Comparison of ENCODE assay signal across 13 mouse cellular contexts in genomic region chr3:108083161-108083560, GRCm38 (mm10). TPM values are rescaled to one million over a fixed set of nuclear protein-coding genes. Genes with fewer than 3 reads are reported as not detected.
A peak's percentile ranks its signal among the peaks of the same experiment; 100 is the strongest.
DNase-seq lines count a peak whose midpoint lies in the region; ATAC-seq and TF ChIP-seq lines count a peak whose summit lies in the region.
"Had no signal": no experiment of that assay in that cellular context is flagged by ENCODE, and none has a peak within 500 bp of the region (broad histone marks: within the 10 kb centered on the region; RNA-seq: fewer than 3 reads in every experiment).

No protein-coding gene starts in this region.

- no peak overlapping the region for H3K9ac ChIP-seq in forebrain, embryonic 12.5 days
- H3K9ac ChIP-seq in forebrain, embryonic 11.5 days (ENCODE audit: low read length) = no peak overlapping the region
- H3K9ac ChIP-seq in kidney, embryonic 14.5 days (ENCODE audit: low read depth, low read length) = peak overlapping the region; percentile 14; the same call in 1 of the 2 replicates
- H3K9ac ChIP-seq in MEL (ENCODE audit: control insufficient read depth, low read depth, low read length, poor library complexity, severe bottlenecking) = peak overlapping the region; percentile 55
- peak overlapping the region; percentile 51 for H3K9ac ChIP-seq in liver, embryonic 14.5 days (replicated peaks)
- H3K9ac ChIP-seq: limb, embryonic 15.5 days had no signal

- TF ChIP-seq RAD21 in MEL (IDR thresholded peaks at IDR 0.05; ENCODE audit: low read depth, low read length) = no peak

- ATAC-seq in forebrain, embryonic 12.5 days (ENCODE audit: low FRiP score) = no peak
- no peak for ATAC-seq in forebrain, embryonic 11.5 days (replicated peaks; ENCODE audit: low FRiP score)
- ATAC-seq in kidney, embryonic 14.5 days (ENCODE audit: low FRiP score, low TSS enrichment) = no peak
- ATAC-seq in liver, embryonic 14.5 days (ENCODE audit: insufficient read depth) = no peak

- no peaks in the 10 kb centered on the region for H3K9me3 ChIP-seq in forebrain, embryonic 12.5 days
- H3K9me3 ChIP-seq in forebrain, embryonic 11.5 days (ENCODE audit: control insufficient read depth, low read length) = no peaks in the 10 kb centered on the region
- H3K9me3 ChIP-seq in kidney, embryonic 14.5 days (ENCODE audit: control insufficient read depth, low read length) = no peaks in the 10 kb centered on the region
- no peaks in the 10 kb centered on the region for H3K9me3 ChIP-seq in MEL (replicated peaks; ENCODE audit: insufficient read depth, low read length)
- no peaks in the 10 kb centered on the region for H3K9me3 ChIP-seq in liver, embryonic 14.5 days (ENCODE audit: control insufficient read depth, low read length)
- H3K9me3 ChIP-seq: limb, embryonic 15.5 days had no signal

- WGBS in forebrain, embryonic 12.5 days = 65% methylated on average over 2 of the region's 2 CpGs
- 68% methylated on average over 2 of the region's 2 CpGs for WGBS in forebrain, embryonic 11.5 days
- 49% methylated on average over 2 of the region's 2 CpGs for WGBS in kidney, embryonic 14.5 days
- WGBS in liver, embryonic 14.5 days (ENCODE audit: insufficient replicate concordance) = 9% methylated on average over 2 of the region's 2 CpGs

- H3K4me1 ChIP-seq in forebrain, embryonic 12.5 days = peaks cover 52% of the 10 kb centered on the region
- H3K4me1 ChIP-seq in forebrain, embryonic 11.5 days (replicated peaks; ENCODE audit: control insufficient read depth, insufficient read depth, low read length) = peaks cover 13% of the 10 kb centered on the region
- peaks cover 32% of the 10 kb centered on the region for H3K4me1 ChIP-seq in kidney, embryonic 14.5 days (ENCODE audit: control insufficient read depth, insufficient read depth, low read length)
- H3K4me1 ChIP-seq in MEL (ENCODE audit: control insufficient read depth in 1 of 2, insufficient read depth in 2 of 2, low read length in 2 of 2) = peaks cover 12 to 34% of the 10 kb centered on the region in 2 experiments
- H3K4me1 ChIP-seq in liver, embryonic 14.5 days (replicated peaks; ENCODE audit: control insufficient read depth in 2 of 2, insufficient read depth in 2 of 2, low read length in 1 of 2) = peaks cover 34 to 35% of the 10 kb centered on the region in 2 experiments

- peaks cover 22% of the 10 kb centered on the region for H3K36me3 ChIP-seq in forebrain, embryonic 12.5 days (replicated peaks)
- peaks cover 3% of the 10 kb centered on the region; the same call in 1 of the 2 replicates for H3K36me3 ChIP-seq in forebrain, embryonic 11.5 days (ENCODE audit: control insufficient read depth, insufficient read depth, low read length)
- H3K36me3 ChIP-seq in kidney, embryonic 14.5 days (ENCODE audit: control insufficient read depth, insufficient read depth, low read length) = peaks cover 30% of the 10 kb centered on the region
- peaks cover 6 to 34% of the 10 kb centered on the region in 2 experiments for H3K36me3 ChIP-seq in MEL (ENCODE audit: control insufficient read depth in 1 of 2, insufficient read depth in 2 of 2, low read length in 2 of 2)
- H3K36me3 ChIP-seq in liver, embryonic 14.5 days (replicated peaks; ENCODE audit: control insufficient read depth, insufficient read depth, low read depth) = peaks cover 31% of the 10 kb centered on the region

- peak overlapping the region; percentile 100; the same call in 1 of the 2 replicates for H3K4me2 ChIP-seq in forebrain, embryonic 12.5 days
- no peak overlapping the region for H3K4me2 ChIP-seq in forebrain, embryonic 11.5 days (ENCODE audit: low read depth, low read length, severe bottlenecking)
- no peak overlapping the region for H3K4me2 ChIP-seq in kidney, embryonic 14.5 days (replicated peaks; ENCODE audit: low read depth, low read length)
- H3K4me2 ChIP-seq in liver, embryonic 14.5 days (ENCODE audit: low read depth) = peak overlapping the region; percentile 99

- H3K4me3 ChIP-seq in forebrain, embryonic 12.5 days (replicated peaks) = no peak overlapping the region
- H3K4me3 ChIP-seq in forebrain, embryonic 11.5 days (ENCODE audit: low read depth, low read length) = no peak overlapping the region
- no peak overlapping the region for H3K4me3 ChIP-seq in kidney, embryonic 14.5 days (ENCODE audit: low read length)
- H3K4me3 ChIP-seq in MEL (ENCODE audit: control insufficient read depth in 1 of 2, insufficient read depth in 1 of 2, low read depth in 2 of 2, low read length in 2 of 2) = peak overlapping the region; percentile 27 to 89; a peak in 3 of 4 replicates
- peak overlapping the region in 1 of 2 experiments; percentile 92; a peak in 1 of 4 replicates for H3K4me3 ChIP-seq in liver, embryonic 14.5 days (ENCODE audit: insufficient read depth in 1 of 2, low read depth in 2 of 2, low read length in 2 of 2)
- H3K4me3 ChIP-seq: heart, adult 2 months; limb, embryonic 15.5 days had no signal

- no peak for DNase-seq in forebrain, embryonic 11.5 days (ENCODE audit: low spot score)
- DNase-seq in kidney, adult 11 months = no peak
- peak; percentile 66 for DNase-seq in MEL (ENCODE audit: low read depth, low spot score)
- DNase-seq in liver, embryonic 14.5 days (ENCODE audit: low read depth in 3 of 3, low spot score in 3 of 3) = no peak
- no peak for DNase-seq in spleen, postnatal 4 days (ENCODE audit: low spot score in 2 of 2)
- DNase-seq in layer of hippocampus, adult 9-11 months = no peak
- DNase-seq: B cell, adult 2 months; heart, adult 2 months; spleen, adult 18-20 months had no signal

- TF ChIP-seq CTCF in MEL (IDR thresholded peaks at IDR 0.05 in 2 of 3, conservative IDR thresholded peaks at IDR 0.05 in 1 of 3; ENCODE audit: control insufficient read depth in 1 of 3, insufficient read depth in 1 of 3, low read depth in 2 of 3, low read length in 3 of 3, poor library complexity in 1 of 3, severe bottlenecking in 1 of 3) = no peak
- TF ChIP-seq CTCF in liver, embryonic 14.5 days (IDR thresholded peaks at IDR 0.05; ENCODE audit: low read depth) = no peak

- no peak; a peak in 1 of 4 replicates for TF ChIP-seq POLR2A in MEL (IDR thresholded peaks at IDR 0.05; ENCODE audit: control insufficient read depth in 1 of 2, insufficient read depth in 1 of 2, low read depth in 1 of 2, low read length in 2 of 2, poor library complexity in 1 of 2)

- peaks cover 53% of the 10 kb centered on the region for H3K79me2 ChIP-seq in MEL (ENCODE audit: control insufficient read depth, insufficient read depth, low read length, poor library complexity)

- TF ChIP-seq EP300 in MEL (IDR thresholded peaks at IDR 0.05; ENCODE audit: low read depth in 1 of 2, low read length in 2 of 2) = peak; percentile 58 to 66; a peak in 3 of 4 replicates
- TF ChIP-seq EP300 in liver, embryonic 14.5 days (IDR thresholded peaks at IDR 0.05; ENCODE audit: low read depth) = no peak

- H3K27ac ChIP-seq in forebrain, embryonic 12.5 days = no peak overlapping the region
- no peak overlapping the region for H3K27ac ChIP-seq in forebrain, embryonic 11.5 days (ENCODE audit: low read depth, low read length)
- no peak overlapping the region for H3K27ac ChIP-seq in kidney, embryonic 14.5 days (ENCODE audit: low read depth, low read length)
- H3K27ac ChIP-seq in MEL (ENCODE audit: control insufficient read depth, low read depth, low read length) = peak overlapping the region; percentile 70
- peak overlapping the region; percentile 30 for H3K27ac ChIP-seq in liver, embryonic 14.5 days
- H3K27ac ChIP-seq: heart, adult 2 months had no signal

- H3K27me3 ChIP-seq in forebrain, embryonic 12.5 days = no peaks in the 10 kb centered on the region
- no peaks in the 10 kb centered on the region for H3K27me3 ChIP-seq in forebrain, embryonic 11.5 days (ENCODE audit: control insufficient read depth, insufficient read depth, low read length)
- H3K27me3 ChIP-seq in kidney, embryonic 14.5 days (ENCODE audit: control insufficient read depth, insufficient read depth, low read length) = no peaks in the 10 kb centered on the region
- no peaks in the 10 kb centered on the region for H3K27me3 ChIP-seq in MEL (ENCODE audit: control insufficient read depth in 1 of 2, insufficient read depth in 2 of 2, low read length in 2 of 2)
- H3K27me3 ChIP-seq in liver, embryonic 14.5 days (ENCODE audit: control insufficient read depth, insufficient read depth, low read length) = no peaks in the 10 kb centered on the region
- H3K27me3 ChIP-seq: limb, embryonic 15.5 days had no signal

RNA-seq across cellular contexts. Expression of gene Ampd2, which starts 3.3 kb away (rescaled TPM):
- 47.3 and 50.5 TPM in 2 replicates for polyA plus RNA-seq in forebrain, embryonic 12.5 days (2016; fragmentation: Nextera tagmentation; extraction: Ambion mirVana)
- polyA plus RNA-seq in forebrain, embryonic 11.5 days (2014; fragmentation: Nextera tagmentation; extraction: Ambion mirVana) = 45.1 and 45.7 TPM in 2 replicates
- polyA plus RNA-seq in kidney, embryonic 14.5 days (2014; fragmentation: Nextera tagmentation; extraction: Ambion mirVana) = 36.8 and 43.4 TPM in 2 replicates
- 54.9 and 69.1 TPM in 2 replicates for total RNA-seq in MEL (2012; rRNA removed)
- 100 to 1,000 TPM in 1 of 2 experiments, not detected in 1; 201 TPM for polyA plus RNA-seq in MEL (2012; ENCODE audit: insufficient read depth in 1 of 2, insufficient read length in 2 of 2, low read depth in 1 of 2, low replicate concordance in 2 of 2, missing spikeins in 1 of 2)
- 40.9 and 49.6 TPM in 2 replicates for polyA plus RNA-seq in liver, embryonic 14.5 days (2012; rRNA removed)
- polyA plus RNA-seq in liver, embryonic 14.5 days (2014; fragmentation: Nextera tagmentation; extraction: Ambion mirVana) = 34.3 and 37.8 TPM in 2 replicates

RNA-seq across cellular contexts. Expression of gene Gnat2, which starts 9.4 kb away (rescaled TPM):
- polyA plus RNA-seq in forebrain, embryonic 12.5 days (2016; fragmentation: Nextera tagmentation; extraction: Ambion mirVana) = 0.44 and 0.86 TPM in 2 replicates
- polyA plus RNA-seq in forebrain, embryonic 11.5 days (2014; fragmentation: Nextera tagmentation; extraction: Ambion mirVana) = 0.33 and 0.99 TPM in 2 replicates
- 1.5 and 2.1 TPM in 2 replicates for polyA plus RNA-seq in kidney, embryonic 14.5 days (2014; fragmentation: Nextera tagmentation; extraction: Ambion mirVana)
- total RNA-seq in MEL (2012; rRNA removed) = 4.7 and 6.4 TPM in 2 replicates
- polyA plus RNA-seq in MEL (2012; ENCODE audit: insufficient read depth in 1 of 2, insufficient read length in 2 of 2, low read depth in 1 of 2, low replicate concordance in 2 of 2, missing spikeins in 1 of 2) = 10 to 100 TPM in 1 of 2 experiments, not detected in 1; 12.4 TPM
- polyA plus RNA-seq in liver, embryonic 14.5 days (2012; rRNA removed) = 0.60 and 1.4 TPM in 2 replicates
- polyA plus RNA-seq in liver, embryonic 14.5 days (2014; fragmentation: Nextera tagmentation; extraction: Ambion mirVana) = 1.8 and 2.5 TPM in 2 replicates
- total RNA-seq: layer of hippocampus, postnatal 10 days had no signal
- polyA plus RNA-seq: heart, adult 2 months had no signal

RNA-seq across cellular contexts. Expression of gene Gstm4, which starts 38.5 kb away (rescaled TPM):
- polyA plus RNA-seq in forebrain, embryonic 12.5 days (2016; fragmentation: Nextera tagmentation; extraction: Ambion mirVana) = 11.3 and 12.2 TPM in 2 replicates
- 11.8 and 14.3 TPM in 2 replicates for polyA plus RNA-seq in forebrain, embryonic 11.5 days (2014; fragmentation: Nextera tagmentation; extraction: Ambion mirVana)
- polyA plus RNA-seq in kidney, embryonic 14.5 days (2014; fragmentation: Nextera tagmentation; extraction: Ambion mirVana) = 17.2 and 18.4 TPM in 2 replicates
- 1.3 and 1.4 TPM in 2 replicates for total RNA-seq in MEL (2012; rRNA removed)
- polyA plus RNA-seq in MEL (2012; ENCODE audit: insufficient read depth in 1 of 2, insufficient read length in 2 of 2, low read depth in 1 of 2, low replicate concordance in 2 of 2, missing spikeins in 1 of 2) = 1 to 10 TPM in 1 of 2 experiments, not detected in 1; 7.4 TPM
- 11.7 and 11.9 TPM in 2 replicates for polyA plus RNA-seq in liver, embryonic 14.5 days (2012; rRNA removed)
- polyA plus RNA-seq in liver, embryonic 14.5 days (2014; fragmentation: Nextera tagmentation; extraction: Ambion mirVana) = 17.3 and 17.7 TPM in 2 replicates

Comparison
In these comparisons a context has a peak if more than half of its experiments do, and no peak if none do; other contexts are left out.
1. H3K4me2 ChIP-seq: peak in forebrain, embryonic 12.5 days (single experiment) and liver, embryonic 14.5 days (single experiment); none in forebrain, embryonic 11.5 days (single experiment) and kidney, embryonic 14.5 days (single experiment).
2. H3K27ac ChIP-seq: peak in MEL (single experiment) and liver, embryonic 14.5 days (single experiment); none in forebrain, embryonic 12.5 days (single experiment), forebrain, embryonic 11.5 days (single experiment) and kidney, embryonic 14.5 days (single experiment).
3. H3K4me3 ChIP-seq: peak in MEL (2 of 2); none in forebrain, embryonic 12.5 days (single experiment), forebrain, embryonic 11.5 days (single experiment) and kidney, embryonic 14.5 days (single experiment).
4. H3K9ac ChIP-seq: peak in kidney, embryonic 14.5 days (single experiment), MEL (single experiment) and liver, embryonic 14.5 days (single experiment); none in forebrain, embryonic 12.5 days (single experiment) and forebrain, embryonic 11.5 days (single experiment).